Mouse (Mus musculus): Measurements from ENCODE around the gene Slc37a3. TPM values are rescaled to one million over a fixed set of nuclear protein-coding genes. Genes with fewer than 3 reads are reported as not detected.
"Not testable (repeated sequence)": the region's sequence is repeated elsewhere in the genome, so short reads cannot be mapped to it uniquely, and the experiment has no call there.

Gene Slc37a3
- polyA plus RNA-seq (2011; ENCODE audit: insufficient read depth, insufficient read length, low replicate concordance, missing spikeins): 9.4 and 13.6 TPM in 2 replicates

DNA sequence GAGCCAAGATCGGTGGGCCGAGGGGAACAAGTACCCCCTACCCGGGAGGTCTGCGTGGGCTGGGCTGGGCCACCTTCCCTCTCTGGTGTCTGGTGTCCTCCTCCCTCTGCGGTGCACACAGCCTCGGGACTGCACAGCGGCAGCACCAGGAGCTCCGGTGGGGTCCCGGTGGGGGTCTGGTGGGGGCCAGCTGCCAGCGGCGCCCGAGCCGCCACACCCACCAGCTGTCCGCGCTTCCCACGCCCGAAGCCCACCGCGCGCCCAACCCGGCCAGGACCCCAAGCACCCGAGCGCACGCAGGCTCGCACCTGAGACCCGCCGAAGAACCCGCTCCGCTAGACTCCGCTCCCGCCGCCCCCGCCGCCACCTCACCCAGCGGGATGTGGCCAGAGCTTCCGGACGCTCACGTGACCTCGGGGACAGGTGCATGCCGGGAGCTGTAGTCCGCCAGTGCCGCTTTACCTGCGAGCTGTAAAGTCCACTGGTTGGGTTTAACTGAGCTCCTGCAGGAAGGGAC, at the start of gene Slc37a3:
Slc37a3 (minus strand) TSS at position 365 of the 517 bp plus-strand sequence.
- Histone ChIP-seq H3K4me1 (ENCODE audit: control insufficient read depth, insufficient read depth, low read length) (peaks cover 3% of the 10 kb centered on the region; the same call in 1 of the 2 replicates), H3K27ac (ENCODE audit: control insufficient read depth, insufficient read depth, low read depth, low read length, poor library complexity) (peak within 1 kb of the TSS; percentile 64), H3K4me3 (replicated peaks; ENCODE audit: control insufficient read depth, low read depth, low read length) (peak within 1 kb of the TSS; percentile 69)
- 1% methylated on average over 43 of the region's 43 CpGs for WGBS
- TF ChIP-seq CTCF (IDR thresholded peaks at IDR 0.05; ENCODE audit: control insufficient read depth, insufficient read depth, low read length) (no peak), POLR2A (IDR thresholded peaks at IDR 0.05; ENCODE audit: borderline replicate concordance, control insufficient read depth, low read depth, low read length) (peak; percentile 63; the same call in 1 of the 2 replicates)

DNA sequence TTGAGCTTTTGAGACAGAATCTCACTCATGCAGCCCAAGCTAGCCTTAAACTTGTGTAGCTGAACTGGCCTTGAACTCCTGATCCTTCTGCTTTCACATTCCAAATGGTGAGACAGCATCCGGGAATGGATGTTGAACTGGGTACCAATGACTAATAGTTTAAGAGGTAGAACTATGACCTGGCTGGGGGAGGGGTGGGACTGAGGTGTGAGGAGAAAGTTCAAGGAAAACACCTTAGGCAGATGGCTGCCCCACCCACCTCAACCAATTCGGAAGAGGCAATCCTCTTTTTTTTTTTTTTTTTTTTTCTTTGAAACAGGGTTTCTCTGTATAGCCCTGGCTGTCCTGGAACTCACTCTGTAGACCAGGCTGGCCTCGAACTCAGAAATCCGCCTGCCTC, 49.2 kb upstream of the Slc37a3 start:
- peaks cover 1% of the 10 kb centered on the region; the same call in 1 of the 2 replicates for H3K4me1 ChIP-seq (ENCODE audit: control insufficient read depth, insufficient read depth, low read length)
- WGBS: 82% methylated on average over 4 of the region's 4 CpGs
- no peak for TF ChIP-seq CTCF (IDR thresholded peaks at IDR 0.05; ENCODE audit: control insufficient read depth, insufficient read depth, low read length)
- no peak for TF ChIP-seq POLR2A (IDR thresholded peaks at IDR 0.05; ENCODE audit: borderline replicate concordance, control insufficient read depth, low read depth, low read length)
- no peak overlapping the region for H3K4me3 ChIP-seq (replicated peaks; ENCODE audit: control insufficient read depth, low read depth, low read length)
- H3K27ac ChIP-seq (ENCODE audit: control insufficient read depth, insufficient read depth, low read depth, low read length, poor library complexity): peak overlapping the region; percentile 10; the same call in 1 of the 2 replicates

DNA sequence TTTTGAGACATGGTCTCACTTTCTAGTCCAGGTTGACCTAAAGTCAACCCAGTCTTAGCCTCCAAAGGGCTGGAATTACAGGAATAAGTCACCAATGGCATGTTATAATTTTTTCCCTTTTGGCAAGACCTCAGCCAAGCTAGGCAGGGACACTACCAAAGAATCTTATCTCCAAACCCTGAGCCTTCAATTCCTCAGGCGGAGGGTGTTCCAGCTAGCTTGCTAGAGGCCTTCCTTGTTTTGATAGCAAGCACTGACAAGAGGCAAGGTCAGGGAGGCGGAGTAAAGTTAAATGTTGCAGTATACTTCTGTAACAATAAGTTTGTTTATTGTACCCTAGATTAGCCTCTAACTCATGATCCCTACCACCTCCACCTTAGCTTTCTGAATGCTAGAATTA, 47.7 kb upstream of the Slc37a3 start:
- 60% methylated on average over 2 of the region's 2 CpGs for WGBS
- TF ChIP-seq POLR2A (IDR thresholded peaks at IDR 0.05; ENCODE audit: borderline replicate concordance, control insufficient read depth, low read depth, low read length) (no peak), CTCF (IDR thresholded peaks at IDR 0.05; ENCODE audit: control insufficient read depth, insufficient read depth, low read length) (no peak)
- peaks cover 1% of the 10 kb centered on the region; the same call in 1 of the 2 replicates for H3K4me1 ChIP-seq (ENCODE audit: control insufficient read depth, insufficient read depth, low read length)
- no peak overlapping the region for H3K27ac ChIP-seq (ENCODE audit: control insufficient read depth, insufficient read depth, low read depth, low read length, poor library complexity)
- no peak overlapping the region for H3K4me3 ChIP-seq (replicated peaks; ENCODE audit: control insufficient read depth, low read depth, low read length)

DNA sequence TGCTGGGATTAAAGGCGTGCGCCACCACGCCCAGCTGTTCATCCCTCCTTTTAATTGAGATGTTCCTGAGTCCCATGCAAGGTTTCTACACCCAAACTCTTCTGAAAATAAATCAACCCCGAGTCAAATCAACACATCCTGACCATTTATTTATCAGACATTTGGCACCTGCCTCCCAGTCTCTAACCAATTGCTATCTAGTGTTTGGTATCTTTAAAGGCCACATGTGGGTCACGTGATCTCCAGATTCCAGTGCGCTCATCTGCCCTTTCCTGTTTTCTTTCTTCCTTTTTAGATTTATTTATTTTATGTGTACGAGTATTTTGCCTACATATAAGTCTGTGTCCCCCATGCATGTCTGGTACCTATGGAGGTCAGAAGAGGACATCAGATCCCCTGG, 46.2 kb upstream of the Slc37a3 start:
- WGBS: 74% methylated on average over 7 of the region's 7 CpGs
- TF ChIP-seq POLR2A (IDR thresholded peaks at IDR 0.05; ENCODE audit: borderline replicate concordance, control insufficient read depth, low read depth, low read length) (no peak), CTCF (IDR thresholded peaks at IDR 0.05; ENCODE audit: control insufficient read depth, insufficient read depth, low read length) (no peak)
- Histone ChIP-seq H3K4me1 (ENCODE audit: control insufficient read depth, insufficient read depth, low read length) (peaks cover 1% of the 10 kb centered on the region; the same call in 1 of the 2 replicates), H3K4me3 (replicated peaks; ENCODE audit: control insufficient read depth, low read depth, low read length) (no peak overlapping the region), H3K27ac (ENCODE audit: control insufficient read depth, insufficient read depth, low read depth, low read length, poor library complexity) (peak overlapping the region; percentile 78)

DNA sequence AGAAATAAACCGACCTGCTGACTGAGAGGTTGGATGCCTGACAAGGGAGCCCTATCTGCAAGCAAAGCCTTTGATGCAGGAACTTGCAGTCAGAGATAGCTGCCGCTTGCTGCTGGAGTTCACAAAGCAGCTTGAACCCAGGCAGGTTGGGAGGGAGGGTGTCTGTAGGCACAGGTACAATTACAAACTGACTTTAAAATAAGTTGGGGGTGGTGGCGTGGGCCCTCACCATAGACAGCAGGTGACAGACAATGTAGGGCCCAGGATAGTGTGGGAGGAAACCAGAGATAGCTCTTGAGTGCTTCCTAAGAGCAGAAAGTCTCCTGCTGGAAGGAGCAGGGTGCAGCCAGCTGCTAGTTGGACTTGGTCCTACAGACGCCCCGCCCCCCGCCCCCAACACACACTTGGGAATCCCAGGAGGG, 45.7 kb upstream of the Slc37a3 start:
- Histone ChIP-seq H3K4me3 (replicated peaks; ENCODE audit: control insufficient read depth, low read depth, low read length) (peak overlapping the region; percentile 24), H3K27ac (ENCODE audit: control insufficient read depth, insufficient read depth, low read depth, low read length, poor library complexity) (peak overlapping the region; percentile 71), H3K4me1 (ENCODE audit: control insufficient read depth, insufficient read depth, low read length) (peaks cover 1% of the 10 kb centered on the region; the same call in 1 of the 2 replicates)
- WGBS: 59% methylated on average over 6 of the region's 6 CpGs
- TF ChIP-seq CTCF (IDR thresholded peaks at IDR 0.05; ENCODE audit: control insufficient read depth, insufficient read depth, low read length) (no peak), POLR2A (IDR thresholded peaks at IDR 0.05; ENCODE audit: borderline replicate concordance, control insufficient read depth, low read depth, low read length) (no peak)

DNA sequence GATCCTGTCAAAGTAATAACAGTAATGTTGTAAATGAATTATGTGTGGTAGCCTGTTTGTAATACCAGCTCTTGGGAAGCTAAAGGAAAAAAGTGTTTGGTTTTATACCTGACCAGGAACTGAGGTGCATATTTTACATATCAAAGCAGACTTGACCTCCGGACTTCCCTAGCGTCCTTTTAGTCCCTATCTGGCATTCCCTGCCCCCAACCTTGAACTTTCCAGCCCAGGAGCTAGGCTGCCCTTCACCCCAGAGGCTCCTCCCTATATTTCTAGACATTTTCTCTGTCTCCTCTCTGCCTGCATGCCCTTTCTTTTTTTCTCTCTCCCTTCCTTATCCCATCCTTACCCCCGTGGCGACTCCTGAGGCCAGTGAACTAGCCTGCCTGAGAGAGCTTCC, 43.4 kb upstream of the Slc37a3 start:
- no peak overlapping the region for H3K4me3 ChIP-seq (replicated peaks; ENCODE audit: control insufficient read depth, low read depth, low read length)

DNA sequence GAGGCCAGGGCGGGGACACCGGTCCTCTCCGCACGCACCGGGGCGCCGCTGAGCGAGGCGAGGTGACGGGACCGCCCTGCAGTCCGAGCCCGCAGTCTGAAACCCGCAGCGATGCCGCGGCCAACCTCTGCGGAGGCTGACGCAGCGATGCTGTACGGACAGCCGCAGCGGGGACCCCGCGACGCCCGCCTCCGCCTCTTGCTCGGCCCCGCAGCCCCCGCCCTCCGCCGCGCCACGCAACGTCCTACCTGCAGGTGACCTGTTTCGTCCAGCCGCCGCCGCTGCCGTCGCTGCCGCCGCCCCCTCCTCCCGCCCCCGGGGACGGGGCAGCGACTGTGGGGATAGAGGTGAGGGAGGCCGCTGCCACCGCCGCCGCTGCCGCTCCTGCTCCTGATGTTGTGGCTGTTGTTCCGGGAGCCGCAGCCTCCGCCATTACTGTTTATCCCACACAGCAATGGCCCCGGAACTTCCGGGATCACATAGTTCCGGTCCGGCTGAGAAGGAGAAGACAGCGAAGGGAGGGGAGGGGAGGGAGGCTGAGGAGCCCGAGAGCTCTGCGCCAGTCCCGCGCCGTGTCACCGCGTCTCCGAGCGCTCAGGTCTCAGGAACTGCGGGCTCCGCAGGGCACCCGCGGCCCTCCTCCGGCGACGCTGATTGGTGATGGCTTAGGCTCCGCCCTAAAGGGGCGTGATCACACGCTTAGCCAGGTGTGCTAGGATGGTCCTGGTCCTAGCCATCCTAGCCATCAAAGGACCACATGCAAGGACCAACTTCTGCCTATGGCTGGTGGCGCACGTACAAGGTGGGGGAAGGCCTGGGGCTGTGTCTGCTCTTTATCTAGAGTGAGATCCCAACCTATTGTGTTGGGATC, 42.6 kb upstream of the Slc37a3 start, which contains the start of gene Mkrn1:
Mkrn1 (minus strand) TSS at position 612 of the 871 bp plus-strand sequence.
- H3K4me3 ChIP-seq (replicated peaks; ENCODE audit: control insufficient read depth, low read depth, low read length): peak within 1 kb of the TSS; percentile 94
- H3K4me1 ChIP-seq (ENCODE audit: control insufficient read depth, insufficient read depth, low read length): peaks cover 3% of the 10 kb centered on the region
- under 1% methylated on average over 82 of the region's 82 CpGs for WGBS
- TF ChIP-seq CTCF (IDR thresholded peaks at IDR 0.05; ENCODE audit: control insufficient read depth, insufficient read depth, low read length) (no peak), POLR2A (IDR thresholded peaks at IDR 0.05; ENCODE audit: borderline replicate concordance, control insufficient read depth, low read depth, low read length) (peak; percentile 95; the same call in 1 of the 2 replicates)
- H3K27ac ChIP-seq (ENCODE audit: control insufficient read depth, insufficient read depth, low read depth, low read length, poor library complexity): peak within 1 kb of the TSS; percentile 95

More for the DNA sequence above, 43.4 kb upstream of the Slc37a3 start:
- no peak for TF ChIP-seq CTCF (IDR thresholded peaks at IDR 0.05; ENCODE audit: control insufficient read depth, insufficient read depth, low read length)
- no peak for TF ChIP-seq POLR2A (IDR thresholded peaks at IDR 0.05; ENCODE audit: borderline replicate concordance, control insufficient read depth, low read depth, low read length)
- peaks cover 3% of the 10 kb centered on the region for H3K4me1 ChIP-seq (ENCODE audit: control insufficient read depth, insufficient read depth, low read length)
- WGBS: 77% methylated on average over 4 of the region's 4 CpGs
- H3K27ac ChIP-seq (ENCODE audit: control insufficient read depth, insufficient read depth, low read depth, low read length, poor library complexity): no peak overlapping the region

DNA sequence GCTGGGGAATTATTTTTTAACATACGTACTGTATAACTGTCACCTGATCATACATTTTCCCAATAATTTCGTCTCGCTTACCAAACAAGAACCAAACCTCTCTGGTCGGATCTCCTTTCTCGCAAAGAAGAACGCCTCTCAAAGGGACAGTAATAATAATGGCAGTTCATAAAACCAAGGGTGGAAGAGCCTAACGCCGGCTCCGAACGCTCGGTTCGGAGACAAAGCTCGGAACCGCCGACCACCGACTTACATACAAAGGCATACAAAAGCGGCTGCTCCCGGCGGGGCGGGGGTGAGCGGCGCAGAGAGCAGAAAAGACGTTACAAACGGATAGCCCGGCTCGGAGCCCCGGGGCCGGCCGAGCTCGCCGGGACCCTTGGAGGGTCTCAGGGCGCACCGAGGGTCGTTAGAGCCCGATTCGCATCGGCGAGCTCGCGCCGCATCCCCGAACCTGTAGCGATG, 41.9 kb upstream of the Slc37a3 start:
- H3K4me3 ChIP-seq (replicated peaks; ENCODE audit: control insufficient read depth, low read depth, low read length): peak overlapping the region; percentile 94
- under 1% methylated on average over 43 of the region's 43 CpGs for WGBS
- TF ChIP-seq POLR2A (IDR thresholded peaks at IDR 0.05; ENCODE audit: borderline replicate concordance, control insufficient read depth, low read depth, low read length) (no peak), CTCF (IDR thresholded peaks at IDR 0.05; ENCODE audit: control insufficient read depth, insufficient read depth, low read length) (no peak)
- peak overlapping the region; percentile 95 for H3K27ac ChIP-seq (ENCODE audit: control insufficient read depth, insufficient read depth, low read depth, low read length, poor library complexity)
- H3K4me1 ChIP-seq (ENCODE audit: control insufficient read depth, insufficient read depth, low read length): peaks cover 3% of the 10 kb centered on the region

DNA sequence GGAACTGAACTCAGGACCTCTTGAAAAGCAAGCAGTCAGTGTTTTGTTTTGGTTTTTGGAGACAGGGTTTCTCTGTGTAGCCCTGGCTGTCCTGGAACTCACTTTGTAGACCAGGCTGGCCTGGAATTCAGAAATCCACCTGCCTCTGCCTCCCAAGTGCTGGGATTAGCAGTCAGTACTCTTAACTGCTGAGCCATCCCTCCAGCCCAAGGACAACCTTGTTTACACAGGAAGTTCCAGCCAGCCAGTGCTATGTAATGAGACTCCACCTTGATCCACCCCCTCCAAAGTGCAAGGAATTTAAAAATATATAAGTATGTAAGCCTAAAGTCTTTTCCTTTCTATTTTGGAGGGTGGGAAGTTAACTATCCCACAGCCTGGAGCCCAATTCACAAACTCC, 39.2 kb upstream of the Slc37a3 start:
- not testable (repeated sequence) for H3K27ac ChIP-seq (ENCODE audit: control insufficient read depth, insufficient read depth, low read depth, low read length, poor library complexity); H3K4me1 ChIP-seq (ENCODE audit: control insufficient read depth, insufficient read depth, low read length); H3K4me3 ChIP-seq (replicated peaks; ENCODE audit: control insufficient read depth, low read depth, low read length)
